Mouse (Mus musculus): Measurements from ENCODE around the gene Ctdspl. TPM values are rescaled to one million over a fixed set of nuclear protein-coding genes. Genes with fewer than 3 reads are reported as not detected.

The Ctdspl gene
- polyA plus RNA-seq, 1 experiment from 2014 or later: 4.9 TPM

- 75% methylated on average over 12 of the region's 12 CpGs for WGBS
- Histone ChIP-seq H3K4me3 (ENCODE audit: low read depth, low read length) (no peak overlapping the region), H3K4me2 (no peak overlapping the region), H3K36me3 (ENCODE audit: control insufficient read depth, insufficient read depth, low read length) (no peaks in the 10 kb centered on the region), H3K27me3 (ENCODE audit: control insufficient read depth, insufficient read depth, low read length) (no peaks in the 10 kb centered on the region), H3K9ac (ENCODE audit: low read length) (no peak overlapping the region), H3K27ac (ENCODE audit: low read depth, low read length) (no peak overlapping the region), H3K9me3 (ENCODE audit: control insufficient read depth, low read length) (no peaks in the 10 kb centered on the region), H3K4me1 (ENCODE audit: control insufficient read depth, insufficient read depth, low read length) (no peaks in the 10 kb centered on the region)
- DNase-seq (ENCODE audit: low spot score, missing footprints) (no peak), ATAC-seq (ENCODE audit: low FRiP score) (no peak)
These were observed 68.4 kb downstream of the Ctdspl start for GRCm38 (mm10) chr9:118994524-118995227.

GRCm38 (mm10) chr9:118995539-118995938, 69.3 kb downstream of the Ctdspl start:
- H3K4me3 ChIP-seq (ENCODE audit: low read depth, low read length): no peak overlapping the region
- no peak for DNase-seq (ENCODE audit: low spot score, missing footprints)
- H3K4me2 ChIP-seq: no peak overlapping the region
- no peaks in the 10 kb centered on the region for H3K9me3 ChIP-seq (ENCODE audit: control insufficient read depth, low read length)
- H3K9ac ChIP-seq (ENCODE audit: low read length): no peak overlapping the region
- H3K36me3 ChIP-seq (ENCODE audit: control insufficient read depth, insufficient read depth, low read length): no peaks in the 10 kb centered on the region
- 87% methylated on average over 6 of the region's 6 CpGs for WGBS
- no peak for ATAC-seq (ENCODE audit: low FRiP score)
- no peaks in the 10 kb centered on the region for H3K4me1 ChIP-seq (ENCODE audit: control insufficient read depth, insufficient read depth, low read length)
- H3K27ac ChIP-seq (ENCODE audit: low read depth, low read length): no peak overlapping the region
- H3K27me3 ChIP-seq (ENCODE audit: control insufficient read depth, insufficient read depth, low read length): no peaks in the 10 kb centered on the region

GRCm38 (mm10) chr9:118997241-118997640, 71.0 kb downstream of the Ctdspl start:
- Histone ChIP-seq H3K4me3 (ENCODE audit: low read depth, low read length) (no peak overlapping the region), H3K9me3 (ENCODE audit: control insufficient read depth, low read length) (no peaks in the 10 kb centered on the region), H3K36me3 (ENCODE audit: control insufficient read depth, insufficient read depth, low read length) (no peaks in the 10 kb centered on the region), H3K27me3 (ENCODE audit: control insufficient read depth, insufficient read depth, low read length) (no peaks in the 10 kb centered on the region), H3K27ac (ENCODE audit: low read depth, low read length) (no peak overlapping the region), H3K9ac (ENCODE audit: low read length) (no peak overlapping the region), H3K4me2 (no peak overlapping the region), H3K4me1 (ENCODE audit: control insufficient read depth, insufficient read depth, low read length) (no peaks in the 10 kb centered on the region)
- WGBS: 95% methylated on average over 6 of the region's 6 CpGs
- ATAC-seq (ENCODE audit: low FRiP score) (no peak), DNase-seq (ENCODE audit: low spot score, missing footprints) (no peak)

- Histone ChIP-seq H3K4me3 (ENCODE audit: low read depth, low read length) (no peak overlapping the region), H3K27ac (ENCODE audit: low read depth, low read length) (no peak overlapping the region), H3K9me3 (ENCODE audit: control insufficient read depth, low read length) (no peaks in the 10 kb centered on the region), H3K4me1 (ENCODE audit: control insufficient read depth, insufficient read depth, low read length) (no peaks in the 10 kb centered on the region), H3K36me3 (ENCODE audit: control insufficient read depth, insufficient read depth, low read length) (no peaks in the 10 kb centered on the region), H3K4me2 (no peak overlapping the region), H3K9ac (ENCODE audit: low read length) (no peak overlapping the region), H3K27me3 (ENCODE audit: control insufficient read depth, insufficient read depth, low read length) (no peaks in the 10 kb centered on the region)
- 85% methylated on average over 6 of the region's 6 CpGs for WGBS
- ATAC-seq (ENCODE audit: low FRiP score): no peak
- no peak for DNase-seq (ENCODE audit: low spot score, missing footprints)
These were observed 73.9 kb downstream of the Ctdspl start for GRCm38 (mm10) chr9:119000196-119000595.

- Histone ChIP-seq H3K9ac (ENCODE audit: low read length) (no peak overlapping the region), H3K27ac (ENCODE audit: low read depth, low read length) (no peak overlapping the region), H3K27me3 (ENCODE audit: control insufficient read depth, insufficient read depth, low read length) (no peaks in the 10 kb centered on the region), H3K36me3 (ENCODE audit: control insufficient read depth, insufficient read depth, low read length) (no peaks in the 10 kb centered on the region), H3K9me3 (ENCODE audit: control insufficient read depth, low read length) (no peaks in the 10 kb centered on the region), H3K4me2 (no peak overlapping the region), H3K4me1 (ENCODE audit: control insufficient read depth, insufficient read depth, low read length) (no peaks in the 10 kb centered on the region), H3K4me3 (ENCODE audit: low read depth, low read length) (no peak overlapping the region)
- ATAC-seq (ENCODE audit: low FRiP score): no peak
- 84% methylated on average over 17 of the region's 17 CpGs for WGBS
- DNase-seq (ENCODE audit: low spot score, missing footprints): no peak
These were observed 76.0 kb downstream of the Ctdspl start for GRCm38 (mm10) chr9:119002267-119002666.

GRCm38 (mm10) chr9:119003990-119004702, 77.9 kb downstream of the Ctdspl start:
- H3K4me2 ChIP-seq: no peak overlapping the region
- H3K27me3 ChIP-seq (ENCODE audit: control insufficient read depth, insufficient read depth, low read length): no peaks in the 10 kb centered on the region
- no peak for ATAC-seq (ENCODE audit: low FRiP score)
- H3K9ac ChIP-seq (ENCODE audit: low read length): no peak overlapping the region
- no peaks in the 10 kb centered on the region for H3K36me3 ChIP-seq (ENCODE audit: control insufficient read depth, insufficient read depth, low read length)
- H3K4me3 ChIP-seq (ENCODE audit: low read depth, low read length): no peak overlapping the region
- H3K27ac ChIP-seq (ENCODE audit: low read depth, low read length): no peak overlapping the region
- no peak for DNase-seq (ENCODE audit: low spot score, missing footprints)
- no peaks in the 10 kb centered on the region for H3K9me3 ChIP-seq (ENCODE audit: control insufficient read depth, low read length)
- WGBS: 91% methylated on average over 23 of the region's 23 CpGs
- H3K4me1 ChIP-seq (ENCODE audit: control insufficient read depth, insufficient read depth, low read length): no peaks in the 10 kb centered on the region

- H3K27me3 ChIP-seq (ENCODE audit: control insufficient read depth, insufficient read depth, low read length): no peaks in the 10 kb centered on the region
- H3K9me3 ChIP-seq (ENCODE audit: control insufficient read depth, low read length): no peaks in the 10 kb centered on the region
- H3K4me2 ChIP-seq: no peak overlapping the region
- H3K36me3 ChIP-seq (ENCODE audit: control insufficient read depth, insufficient read depth, low read length): no peaks in the 10 kb centered on the region
- DNase-seq (ENCODE audit: low spot score, missing footprints) (no peak), ATAC-seq (ENCODE audit: low FRiP score) (no peak)
- H3K27ac ChIP-seq (ENCODE audit: low read depth, low read length): no peak overlapping the region
- H3K9ac ChIP-seq (ENCODE audit: low read length): no peak overlapping the region
- 93% methylated on average over 16 of the region's 16 CpGs for WGBS
- no peaks in the 10 kb centered on the region for H3K4me1 ChIP-seq (ENCODE audit: control insufficient read depth, insufficient read depth, low read length)
- H3K4me3 ChIP-seq (ENCODE audit: low read depth, low read length): no peak overlapping the region
These were observed 78.4 kb downstream of the Ctdspl start for GRCm38 (mm10) chr9:119004703-119005076.

GRCm38 (mm10) chr9:119005303-119006029, 79.2 kb downstream of the Ctdspl start:
- 86% methylated on average over 15 of the region's 15 CpGs for WGBS
- no peak for ATAC-seq (ENCODE audit: low FRiP score)
- DNase-seq (ENCODE audit: low spot score, missing footprints): no peak
- Histone ChIP-seq H3K9me3 (ENCODE audit: control insufficient read depth, low read length) (no peaks in the 10 kb centered on the region), H3K4me1 (ENCODE audit: control insufficient read depth, insufficient read depth, low read length) (no peaks in the 10 kb centered on the region), H3K36me3 (ENCODE audit: control insufficient read depth, insufficient read depth, low read length) (no peaks in the 10 kb centered on the region), H3K27me3 (ENCODE audit: control insufficient read depth, insufficient read depth, low read length) (no peaks in the 10 kb centered on the region), H3K4me3 (ENCODE audit: low read depth, low read length) (no peak overlapping the region), H3K27ac (ENCODE audit: low read depth, low read length) (no peak overlapping the region), H3K9ac (ENCODE audit: low read length) (no peak overlapping the region), H3K4me2 (no peak overlapping the region)

GRCm38 (mm10) chr9:119007266-119007665, 81.0 kb downstream of the Ctdspl start:
- no peak for ATAC-seq (ENCODE audit: low FRiP score)
- H3K27me3 ChIP-seq (ENCODE audit: control insufficient read depth, insufficient read depth, low read length): no peaks in the 10 kb centered on the region
- H3K4me3 ChIP-seq (ENCODE audit: low read depth, low read length): no peak overlapping the region
- DNase-seq (ENCODE audit: low spot score, missing footprints): no peak
- H3K9me3 ChIP-seq (ENCODE audit: control insufficient read depth, low read length): no peaks in the 10 kb centered on the region
- 90% methylated on average over 10 of the region's 10 CpGs for WGBS
- no peak overlapping the region for H3K27ac ChIP-seq (ENCODE audit: low read depth, low read length)
- H3K4me1 ChIP-seq (ENCODE audit: control insufficient read depth, insufficient read depth, low read length): no peaks in the 10 kb centered on the region
- H3K4me2 ChIP-seq: no peak overlapping the region
- no peak overlapping the region for H3K9ac ChIP-seq (ENCODE audit: low read length)
- H3K36me3 ChIP-seq (ENCODE audit: control insufficient read depth, insufficient read depth, low read length): no peaks in the 10 kb centered on the region

All from midbrain, embryonic 11.5 days (tissue).